Mouse (Mus musculus) c-Kit-positive CD71-positive TER-119-positive erythroid progenitor cells, embryonic 14.5 days (primary cell): ENCODE results near the gene Spock2.

Source experiments
- DNase-seq: peaks from one replicate; pipeline ENCODE4 v3.0.0-alpha.2; 2013; ENCODE audit warnings: low spot score

The Spock2 gene

DNA sequence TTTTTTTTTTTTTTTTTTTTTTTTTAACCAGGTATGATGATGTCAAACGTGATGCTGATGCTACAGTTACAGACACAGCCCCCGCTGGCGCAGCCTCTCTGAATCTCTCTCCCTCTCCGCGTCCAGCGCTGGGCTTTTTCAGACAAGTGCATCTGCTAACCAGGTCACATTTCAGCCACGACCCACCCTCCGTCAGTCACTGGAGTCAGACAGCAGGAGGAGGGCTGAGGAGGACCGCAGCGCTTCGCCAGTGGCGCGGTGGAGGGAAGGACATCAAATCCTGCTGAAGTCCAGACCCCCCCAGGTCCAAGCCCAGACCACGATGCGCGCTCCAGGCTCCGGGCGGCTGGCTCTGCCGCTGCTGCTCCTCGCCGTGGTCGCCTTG lies at the start of gene Spock2:
TSS of gene Spock2 (plus strand) at position 74 of the 385 bp plus-strand sequence.
- no peak for DNase-seq

GRCm38 (mm10) chr10:60062173-60062572 lies 43.8 kb upstream of the Spock2 start:
- no peak for DNase-seq

GRCm38 (mm10) chr10:60062931-60063330 lies 43.1 kb upstream of the Spock2 start:
- DNase-seq = no peak

DNA sequence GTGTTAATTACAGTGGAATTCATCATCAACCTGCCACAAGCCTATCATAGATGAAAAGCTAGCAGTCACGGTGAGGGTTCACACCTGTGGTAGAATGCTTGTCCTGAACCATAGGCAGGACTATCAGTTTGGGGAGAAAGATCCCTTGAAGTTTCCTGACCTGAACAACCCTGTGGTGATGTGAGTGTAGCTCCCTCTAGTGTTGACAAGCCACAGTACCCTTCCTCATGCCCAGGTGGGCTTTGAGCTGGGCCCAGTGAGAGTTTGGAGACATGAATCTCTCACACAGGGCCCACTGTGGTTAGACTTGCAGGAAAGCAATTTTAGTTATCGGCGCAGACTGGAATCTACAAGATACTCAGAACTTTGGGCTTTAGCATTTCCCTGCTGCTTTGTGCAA lies 39.5 kb upstream of the Spock2 start:
- DNase-seq = no peak

DNA sequence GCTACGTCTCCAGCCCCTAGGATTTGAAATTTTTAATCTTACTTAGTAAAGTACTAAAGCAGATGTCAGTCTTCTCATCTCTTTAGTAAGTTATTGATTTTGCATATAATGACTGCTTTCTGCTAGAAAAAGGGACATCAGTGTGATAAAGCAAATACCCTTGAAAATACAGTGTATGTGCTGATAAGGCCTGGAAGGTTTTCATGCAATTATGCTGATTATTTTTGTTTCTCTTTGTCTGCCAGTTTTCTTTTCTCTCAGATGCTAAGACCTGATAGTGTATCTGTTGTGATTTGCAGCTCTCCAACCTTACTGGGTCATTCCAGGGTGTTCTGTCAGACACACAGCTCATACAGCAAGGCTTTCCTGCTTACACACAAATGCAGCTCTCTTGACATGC lies 30.9 kb upstream of the Spock2 start:
- DNase-seq = no peak

DNA sequence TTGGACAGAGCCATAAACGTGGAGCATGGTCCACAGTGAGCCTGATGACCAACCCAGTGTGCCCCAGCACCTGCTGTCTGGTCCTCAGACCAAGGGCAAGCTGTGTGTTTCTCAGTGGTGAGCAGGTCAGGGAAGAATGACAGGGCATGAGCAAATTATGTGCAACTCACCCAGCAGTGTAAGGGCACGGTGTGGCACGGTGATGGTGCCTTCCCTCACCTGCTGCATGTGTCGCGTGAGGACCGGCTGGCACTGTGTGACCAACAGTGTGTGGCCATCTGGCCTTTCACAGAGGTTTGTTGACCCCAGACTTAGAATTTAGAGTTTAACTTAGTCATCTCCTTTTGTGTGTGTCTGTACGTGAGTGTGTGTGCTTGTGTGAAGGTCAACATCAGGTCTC lies 28.8 kb upstream of the Spock2 start:
- no peak for DNase-seq

GRCm38 (mm10) chr10:60077736-60078560 lies 28.1 kb upstream of the Spock2 start:
- peak; percentile 65 for DNase-seq

GRCm38 (mm10) chr10:60078561-60078917 lies 27.5 kb upstream of the Spock2 start:
- DNase-seq = peak; percentile 88

- peak; percentile 57 for DNase-seq
These were observed 25.8 kb upstream of the Spock2 start for GRCm38 (mm10) chr10:60080171-60080570.

GRCm38 (mm10) chr10:60080601-60080981 lies 25.4 kb upstream of the Spock2 start:
- no peak for DNase-seq

- DNase-seq = no peak
These were observed 24.8 kb upstream of the Spock2 start for GRCm38 (mm10) chr10:60080982-60081825.

GRCm38 (mm10) chr10:60081905-60082304 lies 24.1 kb upstream of the Spock2 start:
- no peak for DNase-seq

DNA sequence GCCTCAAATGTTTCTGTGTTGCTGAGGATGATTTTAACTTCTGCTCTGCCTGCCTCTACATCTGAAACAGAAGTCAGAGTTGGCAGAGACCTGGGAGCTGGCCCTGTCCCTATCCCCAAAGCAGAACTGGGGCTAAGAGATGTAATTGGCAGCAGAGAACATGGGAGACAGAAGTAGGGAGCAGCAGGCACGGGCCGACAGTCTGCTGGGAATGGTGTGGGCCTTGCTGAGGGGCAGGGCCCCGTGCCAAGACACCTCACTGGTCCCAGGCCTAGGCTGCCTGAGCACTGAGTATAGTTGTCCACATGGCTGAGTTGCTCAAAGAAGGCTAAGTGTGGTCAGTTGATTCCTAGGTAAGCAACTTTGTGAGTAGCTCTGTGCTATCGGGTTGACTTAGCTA lies 22.0 kb upstream of the Spock2 start:
- DNase-seq = no peak

DNA sequence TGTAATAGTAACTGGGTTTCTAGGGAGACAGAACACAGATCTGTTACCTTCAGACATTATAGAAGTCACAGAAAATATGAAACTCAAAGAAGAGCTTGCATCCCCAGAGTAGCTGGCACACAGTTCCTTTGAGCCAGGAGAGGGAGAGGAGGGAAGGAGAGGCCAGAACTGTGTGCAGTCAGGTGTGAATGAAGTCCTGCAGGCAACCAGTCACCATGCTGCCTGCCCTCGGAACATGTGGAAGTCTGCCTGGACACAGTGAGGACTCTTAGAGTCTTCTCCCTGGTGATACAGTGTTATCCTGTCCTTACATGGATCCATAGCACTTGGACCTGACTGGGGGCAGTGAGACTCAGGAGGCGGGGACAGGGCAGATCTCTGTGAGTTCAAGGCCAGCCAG lies 13.7 kb upstream of the Spock2 start:
- DNase-seq = no peak

- DNase-seq = no peak
These were observed 12.3 kb upstream of the Spock2 start for GRCm38 (mm10) chr10:60093751-60094150.

DNA sequence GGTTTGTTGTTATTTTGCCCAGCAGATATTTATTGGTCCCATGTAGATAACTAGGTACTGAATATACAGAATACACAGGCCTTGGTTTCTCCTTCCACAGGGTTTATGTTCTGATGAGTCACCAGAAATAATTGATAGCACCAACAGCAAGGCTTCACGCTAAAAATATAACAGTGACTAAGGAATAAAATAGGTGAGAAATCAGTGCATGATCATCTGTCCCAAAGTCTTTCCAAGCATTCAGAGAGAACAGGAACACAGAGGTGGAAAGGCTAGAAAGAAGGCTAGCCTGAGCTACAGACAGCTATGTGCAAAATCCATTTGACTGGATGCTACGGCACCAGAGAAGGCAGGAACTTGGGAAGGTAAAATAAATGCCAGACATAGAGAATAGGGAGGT lies 10.5 kb upstream of the Spock2 start:
- no peak for DNase-seq

DNA sequence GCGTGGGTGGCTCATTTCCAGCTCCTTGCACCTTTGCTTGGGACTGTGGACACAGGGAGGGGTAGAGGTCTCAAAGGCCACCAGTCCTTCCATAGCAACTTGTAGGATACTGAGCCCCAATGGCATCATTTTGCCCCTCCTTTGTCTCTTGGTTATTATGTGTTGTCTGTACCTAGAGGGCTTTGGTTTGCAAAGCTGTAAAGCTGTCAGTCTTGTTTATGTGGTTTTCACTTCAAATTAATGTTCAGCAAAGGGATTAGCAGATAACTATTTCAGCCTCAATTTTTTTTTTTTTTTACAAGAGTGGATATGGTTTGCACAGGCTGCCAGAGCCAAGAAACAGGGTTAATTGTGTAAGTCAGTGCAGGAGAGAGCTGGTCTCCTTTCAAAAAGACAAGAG lies 9.7 kb upstream of the Spock2 start:
- DNase-seq = no peak

- DNase-seq = no peak
These were observed 8.9 kb upstream of the Spock2 start for GRCm38 (mm10) chr10:60097146-60097545.

DNA sequence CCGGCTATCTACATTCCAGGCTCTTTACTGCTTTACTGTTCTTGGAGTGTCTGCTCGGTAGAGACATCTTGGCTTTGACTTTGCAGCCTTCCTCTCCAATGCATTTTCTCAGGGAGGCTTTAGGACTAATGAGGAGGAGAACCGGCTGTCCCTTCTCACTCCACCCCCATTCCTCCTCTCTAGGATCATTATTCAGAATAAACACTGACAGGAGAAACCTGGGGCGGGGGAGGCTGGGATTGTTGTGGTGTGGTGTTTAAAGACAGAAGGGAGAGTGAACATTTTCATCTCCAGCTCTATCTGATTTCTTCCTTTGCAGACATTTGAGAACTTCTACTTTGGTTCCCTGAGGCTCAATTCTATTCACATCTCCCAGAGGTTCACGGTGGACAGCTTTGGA lies 8.2 kb upstream of the Spock2 start:
- DNase-seq = no peak

- DNase-seq = no peak
These were observed 451 bp upstream of the Spock2 start for GRCm38 (mm10) chr10:60105391-60106145.

GRCm38 (mm10) chr10:60106531-60107186 lies 640 bp downstream of the Spock2 start:
- no peak for DNase-seq

GRCm38 (mm10) chr10:60107448-60107847 lies 1.4 kb downstream of the Spock2 start:
- DNase-seq = no peak
